Mouse (Mus musculus) frontal cortex, adult 2 months (tissue): ENCODE measurements around the gene Gm38655. TPM values are rescaled to one million over a fixed set of nuclear protein-coding genes. Genes with fewer than 3 reads are reported as not detected.

Source experiments
- DNase-seq, 2 experiments: peaks; one replicate each; pipeline ENCODE4 v3.0.0; 2022; ENCODE audit warnings: low spot score in 1 of 2; ENCODE audit errors: extremely low spot score in 1 of 2
- polyA plus RNA-seq: library from polyadenylated mRNA; depleted of rRNA; stranded (reverse); fragments of >200 nt; gene quantifications from 2 replicates; pipeline ENCODE4 v1.2.3, GENCODE M21; 2012; rRNA removed

Gene Gm38655
- not detected in 2 replicates for polyA plus RNA-seq

GRCm38 (mm10) chr17:25175411-25175810, at the start of gene Gm38655:
Gene Gm38655, minus strand, starts transcription at chr17:25175471.
- DNase-seq, result no peak

- no peak for DNase-seq
Observed at GRCm38 (mm10) chr17:25224586-25225222, 49.4 kb upstream of the Gm38655 start.

GRCm38 (mm10) chr17:25222951-25223601, 47.8 kb upstream of the Gm38655 start:
- peak in 1 of 2 experiments; percentile 30 for DNase-seq

GRCm38 (mm10) chr17:25222504-25222940, 47.3 kb upstream of the Gm38655 start:
- peak in 1 of 2 experiments; percentile 61 for DNase-seq

GRCm38 (mm10) chr17:25221821-25222503, 46.7 kb upstream of the Gm38655 start:
- DNase-seq, result peak in 1 of 2 experiments; percentile 63

- no peak for DNase-seq
Observed at GRCm38 (mm10) chr17:25220746-25221145, 45.5 kb upstream of the Gm38655 start.

- no peak for DNase-seq
Observed at GRCm38 (mm10) chr17:25219492-25220295, 44.4 kb upstream of the Gm38655 start.

GRCm38 (mm10) chr17:25218967-25219366, 43.7 kb upstream of the Gm38655 start:
- no peak for DNase-seq

- no peak for DNase-seq
Observed at GRCm38 (mm10) chr17:25215431-25215830, 40.2 kb upstream of the Gm38655 start.

GRCm38 (mm10) chr17:25211705-25212104, 36.4 kb upstream of the Gm38655 start:
- DNase-seq, result peak in 1 of 2 experiments; percentile 45

- DNase-seq, result no peak
Observed at GRCm38 (mm10) chr17:25210680-25211466, 35.6 kb upstream of the Gm38655 start.

GRCm38 (mm10) chr17:25210006-25210405, 34.7 kb upstream of the Gm38655 start:
- DNase-seq, result no peak

GRCm38 (mm10) chr17:25202401-25202800, 27.1 kb upstream of the Gm38655 start:
- no peak for DNase-seq

- DNase-seq, result no peak
Observed at GRCm38 (mm10) chr17:25189091-25189490, 13.8 kb upstream of the Gm38655 start.

GRCm38 (mm10) chr17:25188150-25189031, 13.1 kb upstream of the Gm38655 start, which contains the start of gene Unkl:
Gene Unkl, plus strand, starts transcription at chr17:25188397.
- DNase-seq, result peak in 1 of 2 experiments; percentile 67

- DNase-seq, result no peak
Observed at GRCm38 (mm10) chr17:25187784-25188149, 12.5 kb upstream of the Gm38655 start.

- DNase-seq, result no peak
Observed at GRCm38 (mm10) chr17:25184961-25185360, 9.7 kb upstream of the Gm38655 start.

GRCm38 (mm10) chr17:25184129-25184691, 8.9 kb upstream of the Gm38655 start, which contains the start of gene BC003965:
Gene BC003965, plus strand, starts transcription at chr17:25184554.
- peak; percentile 96 to 100 for DNase-seq
